Mouse (Mus musculus) C2C12 (cell line): ENCODE measurements around the gene Ankrd13a.

ENCODE experiments used
- CEBPB ChIP-seq: IDR thresholded peaks from one replicate; pipeline ENCODE4 v1.6.1; 2011; ENCODE audit warnings: low read depth, mild to moderate bottlenecking, control low read depth, moderate library complexity
- CTCF ChIP-seq: IDR thresholded peaks from one replicate; pipeline ENCODE4 v1.5.1; 2011; ENCODE audit not compliant: control insufficient read depth, insufficient read depth, insufficient read length
- FOSL1 ChIP-seq: IDR thresholded peaks from one replicate; pipeline ENCODE4 v1.8.0; 2011; ENCODE audit warnings: mild to moderate bottlenecking, low read length; ENCODE audit not compliant: poor library complexity, insufficient read depth, severe bottlenecking
- MAX ChIP-seq: IDR thresholded peaks from one replicate; pipeline ENCODE4 v1.6.1; 2011; ENCODE audit warnings: mild to moderate bottlenecking, control low read depth
- MYOD1 ChIP-seq: IDR thresholded peaks from one replicate; pipeline ENCODE4 v1.6.1; 2011; ENCODE audit warnings: low read depth; ENCODE audit not compliant: control insufficient read depth, insufficient read length
- MYOG ChIP-seq: IDR thresholded peaks from one replicate; pipeline ENCODE4 v1.6.1; 2011; ENCODE audit not compliant: control insufficient read depth, insufficient read length; ENCODE audit errors: extremely low read depth
- USF1 ChIP-seq: IDR thresholded peaks from one replicate; pipeline ENCODE4 v1.6.1; 2011; ENCODE audit warnings: low read depth, mild to moderate bottlenecking, control low read depth, moderate library complexity

- no peak for TF ChIP-seq CTCF
- no peak for TF ChIP-seq MYOD1
- no peak for TF ChIP-seq MAX
- TF ChIP-seq MYOG: no peak
- no peak for TF ChIP-seq USF1
- no peak for TF ChIP-seq CEBPB
- no peak for TF ChIP-seq FOSL1
These were observed 27.6 kb upstream of the Ankrd13a start for GRCm38 (mm10) chr5:114746886-114747285.
